Mouse (Mus musculus) lung, postnatal 36 days (tissue): ENCODE measurements around the gene Cd36.

ENCODE experiments used
- DNase-seq: peaks from one replicate; pipeline ENCODE4 v3.0.0; 2022; ENCODE audit warnings: mixed read lengths

Gene Cd36

DNA sequence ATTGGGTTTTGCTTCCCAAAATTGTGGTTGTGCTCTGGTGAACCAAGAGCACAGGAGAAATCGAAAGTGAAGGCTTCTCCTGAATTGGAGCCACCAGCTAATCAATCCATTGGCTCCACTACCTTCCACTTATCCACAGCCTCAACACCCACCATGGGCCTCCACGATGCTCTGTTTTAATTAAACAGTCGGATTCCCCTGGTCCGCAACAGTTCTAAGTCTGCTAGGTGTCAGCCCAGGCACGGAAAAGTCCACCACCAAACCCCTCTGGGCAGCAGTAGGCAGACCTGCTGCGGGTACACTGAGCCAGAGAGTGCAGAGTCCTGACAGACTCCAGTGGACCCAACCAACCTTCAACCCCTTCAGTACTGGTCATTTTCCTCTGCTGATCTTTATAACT is 112.0 kb downstream of the Cd36 start:
- DNase-seq = peak; percentile 22

DNA sequence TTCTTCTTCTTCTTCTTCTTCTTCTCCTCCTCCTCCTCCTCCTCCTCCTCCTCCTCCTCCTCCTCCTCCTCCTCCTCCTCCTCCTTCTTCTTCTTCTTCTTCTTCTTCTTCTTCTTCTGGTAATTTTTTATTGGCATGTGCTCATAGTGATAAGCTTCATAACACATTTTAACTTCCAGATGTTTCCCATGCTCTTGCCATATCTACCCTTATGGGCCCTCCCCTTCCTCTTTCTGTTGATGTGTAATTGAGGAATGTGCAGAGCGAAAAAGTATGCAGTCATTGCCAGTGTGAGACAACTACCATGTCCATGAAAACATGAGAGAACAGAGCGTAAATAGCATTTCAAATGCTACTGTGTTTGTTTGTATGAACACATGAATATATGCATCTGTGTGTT is 118.3 kb downstream of the Cd36 start:
- no peak for DNase-seq

DNA sequence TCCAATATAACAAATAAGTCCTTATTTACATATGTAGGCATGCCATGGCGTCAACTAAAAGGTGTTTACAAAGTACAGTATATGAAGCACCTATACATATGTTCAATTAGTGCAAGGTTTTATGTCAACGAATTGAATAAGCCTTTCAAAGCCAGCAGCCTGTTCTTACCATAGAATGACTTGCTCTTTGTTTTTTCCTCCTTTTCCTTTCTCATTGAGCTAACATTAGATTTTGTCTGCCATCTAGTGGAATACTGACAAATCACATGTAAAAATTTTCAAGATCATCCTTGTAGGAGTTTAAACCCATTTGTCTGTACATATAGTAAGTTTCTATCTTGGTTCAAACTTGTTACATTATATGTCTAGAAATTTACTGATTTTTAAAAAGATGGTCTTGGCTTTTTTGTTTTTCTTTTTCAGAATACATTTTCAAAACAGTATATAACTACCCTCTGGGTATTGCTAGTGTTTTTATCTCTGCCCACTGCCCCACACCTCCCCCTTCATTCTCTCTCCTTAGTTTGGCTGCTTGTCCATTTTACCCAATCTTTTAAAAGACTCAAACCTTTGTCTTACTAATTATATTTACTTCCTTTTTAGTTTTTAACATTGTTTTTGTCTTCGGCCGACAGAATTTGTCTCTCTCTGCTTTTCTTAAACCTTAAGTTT is 122.5 kb downstream of the Cd36 start:
- peak; percentile 47 for DNase-seq

DNA sequence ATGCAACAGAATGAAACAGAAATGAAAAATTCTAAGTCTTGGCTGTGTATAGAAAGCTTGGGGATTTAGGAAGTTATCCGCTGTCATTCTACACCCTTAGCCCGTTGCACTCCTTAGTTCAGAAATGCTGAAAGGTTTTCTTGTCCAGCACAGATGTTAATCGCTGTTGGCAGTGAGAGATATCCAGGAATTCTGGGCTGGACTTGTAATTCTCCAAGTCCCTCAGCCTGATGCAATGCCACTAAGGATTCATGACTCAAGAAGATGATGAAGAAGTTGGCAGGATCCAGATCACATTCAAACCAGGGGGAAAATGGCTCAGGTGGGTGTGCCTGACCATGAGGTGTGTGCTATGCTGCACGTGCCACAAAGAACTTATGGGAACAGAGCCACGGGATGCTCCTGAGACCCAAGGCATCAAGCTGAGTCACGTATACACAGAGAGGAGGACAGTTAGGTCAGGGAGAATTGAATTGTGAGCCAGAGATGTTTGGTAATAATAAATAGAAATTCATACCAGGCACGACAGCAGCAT is 135.1 kb downstream of the Cd36 start:
- DNase-seq = no peak

GRCm38 (mm10) chr5:17748293-17748692 is 140.3 kb downstream of the Cd36 start:
- DNase-seq = no peak

GRCm38 (mm10) chr5:17747143-17747542 is 141.5 kb downstream of the Cd36 start:
- DNase-seq = no peak

GRCm38 (mm10) chr5:17746520-17746919 is 142.1 kb downstream of the Cd36 start:
- no peak for DNase-seq

DNA sequence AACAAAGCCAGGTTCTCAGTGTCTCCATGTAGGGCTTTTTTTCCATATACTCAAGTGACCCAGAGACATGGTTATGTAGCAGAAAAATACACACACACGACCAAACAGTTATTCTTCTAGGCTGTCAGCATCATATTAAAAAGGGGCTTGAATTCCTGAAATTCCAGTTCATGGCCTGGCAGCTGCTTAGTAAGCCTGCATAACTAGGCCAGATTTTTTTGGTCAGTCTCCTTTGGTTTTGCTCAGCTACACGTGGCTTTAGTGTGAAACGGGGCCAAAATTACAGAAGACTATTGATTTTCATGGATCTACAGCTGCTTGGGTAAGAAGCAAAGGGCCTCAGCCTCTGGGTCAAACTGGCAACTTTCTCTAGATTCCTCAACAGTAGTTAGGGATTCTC is 148.8 kb downstream of the Cd36 start:
- no peak for DNase-seq
